In genomic region chr14:7960616-7961015, GRCm38 (mm10) we compare ENCODE assay signal across 9 mouse cellular contexts. TPM values are rescaled to one million over a fixed set of nuclear protein-coding genes. Genes with fewer than 3 reads are reported as not detected.
A peak's percentile ranks its signal among the peaks of the same experiment; 100 is the strongest.
DNase-seq lines count a peak whose midpoint lies in the region; ATAC-seq and TF ChIP-seq lines count a peak whose summit lies in the region.
"Had no signal": no experiment of that assay in that cellular context is flagged by ENCODE, and none has a peak within 500 bp of the region (broad histone marks: within the 10 kb centered on the region; RNA-seq: fewer than 3 reads in every experiment).

No protein-coding gene starts in this region.

- H3K9ac ChIP-seq in lung, postnatal 0 days (replicated peaks; ENCODE audit: low read depth) = no peak overlapping the region
- H3K9ac ChIP-seq in liver, embryonic 14.5 days (replicated peaks) = no peak overlapping the region
- no peak overlapping the region for H3K9ac ChIP-seq in stomach, postnatal 0 days (ENCODE audit: low read length)

- H3K4me3 ChIP-seq in lung, postnatal 0 days (ENCODE audit: low read depth, low read length) = no peak overlapping the region
- no peak overlapping the region for H3K4me3 ChIP-seq in hindbrain, embryonic 10.5 days
- no peak overlapping the region for H3K4me3 ChIP-seq in liver, embryonic 14.5 days (ENCODE audit: insufficient read depth in 1 of 2, low read depth in 2 of 2, low read length in 2 of 2)
- H3K4me3 ChIP-seq in stomach, postnatal 0 days (ENCODE audit: low read depth, low read length) = no peak overlapping the region

- no peak overlapping the region for H3K4me2 ChIP-seq in lung, postnatal 0 days (replicated peaks; ENCODE audit: low read depth, low read length)
- H3K4me2 ChIP-seq in liver, embryonic 14.5 days (ENCODE audit: low read depth) = no peak overlapping the region
- no peak overlapping the region for H3K4me2 ChIP-seq in stomach, postnatal 0 days (replicated peaks; ENCODE audit: low read depth)

- H3K27ac ChIP-seq in lung, postnatal 0 days (ENCODE audit: low read length) = no peak overlapping the region
- no peak overlapping the region for H3K27ac ChIP-seq in hindbrain, embryonic 10.5 days
- no peak overlapping the region for H3K27ac ChIP-seq in liver, embryonic 14.5 days
- no peak overlapping the region for H3K27ac ChIP-seq in stomach, postnatal 0 days (replicated peaks)

- H3K4me1 ChIP-seq in lung, postnatal 0 days (ENCODE audit: insufficient read depth, low read depth, low read length) = no peaks in the 10 kb centered on the region
- H3K4me1 ChIP-seq in hindbrain, embryonic 10.5 days (replicated peaks) = peaks cover 11% of the 10 kb centered on the region
- no peaks in the 10 kb centered on the region for H3K4me1 ChIP-seq in liver, embryonic 14.5 days (replicated peaks; ENCODE audit: control insufficient read depth in 2 of 2, insufficient read depth in 2 of 2, low read length in 1 of 2)
- H3K4me1 ChIP-seq in stomach, postnatal 0 days (replicated peaks; ENCODE audit: control insufficient read depth, insufficient read depth) = no peaks in the 10 kb centered on the region

- DNase-seq in lung, postnatal 0 days (ENCODE audit: low spot score) = no peak
- DNase-seq in lung, postnatal 25 days (ENCODE audit: low spot score) = no peak
- DNase-seq in cerebellum, adult 9-11 months = peak; percentile 48
- DNase-seq in hindbrain, embryonic 10.5 days (ENCODE audit: low spot score) = peak; percentile 35
- DNase-seq in liver, embryonic 14.5 days (ENCODE audit: low read depth in 3 of 3, low spot score in 3 of 3) = no peak
- peak; percentile 52 for DNase-seq in stomach, postnatal 0 days (ENCODE audit: low spot score)
- no peak for DNase-seq in urinary bladder, postnatal 14 days (ENCODE audit: low spot score)
- DNase-seq in c-Kit-positive CD71-positive TER-119-positive erythroid progenitor cells, embryonic 14.5 days (ENCODE audit: low spot score) = no peak

- no peaks in the 10 kb centered on the region for H3K27me3 ChIP-seq in lung, postnatal 0 days (replicated peaks; ENCODE audit: insufficient read depth, low read length)
- H3K27me3 ChIP-seq in hindbrain, embryonic 10.5 days (ENCODE audit: insufficient read depth, poor library complexity, severe bottlenecking) = no peaks in the 10 kb centered on the region
- no peaks in the 10 kb centered on the region for H3K27me3 ChIP-seq in liver, embryonic 14.5 days (ENCODE audit: control insufficient read depth, insufficient read depth, low read length)
- no peaks in the 10 kb centered on the region for H3K27me3 ChIP-seq in stomach, postnatal 0 days (ENCODE audit: control insufficient read depth, insufficient read depth, low read length)

- peak; percentile 70 for TF ChIP-seq CTCF in lung, postnatal 0 days (IDR thresholded peaks at IDR 0.05)
- TF ChIP-seq CTCF in liver, embryonic 14.5 days (IDR thresholded peaks at IDR 0.05; ENCODE audit: low read depth) = peak; percentile 49
- peak; percentile 65 for TF ChIP-seq CTCF in stomach, postnatal 0 days (IDR thresholded peaks at IDR 0.05; ENCODE audit: low read depth)

- H3K36me3 ChIP-seq in lung, postnatal 0 days (ENCODE audit: insufficient read depth, low read length) = no peaks in the 10 kb centered on the region
- no peaks in the 10 kb centered on the region for H3K36me3 ChIP-seq in hindbrain, embryonic 10.5 days
- no peaks in the 10 kb centered on the region for H3K36me3 ChIP-seq in liver, embryonic 14.5 days (replicated peaks; ENCODE audit: control insufficient read depth, insufficient read depth, low read depth)
- H3K36me3 ChIP-seq in stomach, postnatal 0 days (ENCODE audit: control insufficient read depth, insufficient read depth, low read length) = no peaks in the 10 kb centered on the region

- H3K9me3 ChIP-seq in lung, postnatal 0 days (ENCODE audit: low read length) = no peaks in the 10 kb centered on the region
- H3K9me3 ChIP-seq in hindbrain, embryonic 10.5 days = no peaks in the 10 kb centered on the region
- no peaks in the 10 kb centered on the region for H3K9me3 ChIP-seq in liver, embryonic 14.5 days (ENCODE audit: control insufficient read depth, low read length)
- H3K9me3 ChIP-seq in stomach, postnatal 0 days (ENCODE audit: control insufficient read depth, low read length) = no peaks in the 10 kb centered on the region

- TF ChIP-seq EP300 in lung, postnatal 0 days (IDR thresholded peaks at IDR 0.05) = no peak
- no peak for TF ChIP-seq EP300 in liver, embryonic 14.5 days (IDR thresholded peaks at IDR 0.05; ENCODE audit: low read depth)
- TF ChIP-seq EP300 in stomach, postnatal 0 days (optimal IDR thresholded peaks at IDR 0.05) = no peak

- 61% methylated on average over 11 of the region's 11 CpGs for WGBS in lung, postnatal 0 days
- 51% methylated on average over 11 of the region's 11 CpGs for WGBS in hindbrain, embryonic 10.5 days
- WGBS in liver, embryonic 14.5 days (ENCODE audit: insufficient replicate concordance) = 53% methylated on average over 11 of the region's 11 CpGs
- 68% methylated on average over 11 of the region's 11 CpGs for WGBS in stomach, postnatal 0 days

- 0 out of 2 replicates have a peak, but pooled peaks have one; percentile 19 for ATAC-seq in lung, postnatal 0 days
- no peak for ATAC-seq in liver, embryonic 14.5 days (ENCODE audit: insufficient read depth)
- peak; percentile 11 for ATAC-seq in stomach, postnatal 0 days (ENCODE audit: low FRiP score, low TSS enrichment)

RNA-seq across cellular contexts. Expression of gene Gm45521, which starts 3.5 kb away (rescaled TPM):
- polyA plus RNA-seq in lung, postnatal 0 days (2015; fragmentation: Nextera tagmentation; extraction: Ambion mirVana) = not detected in 2 replicates
- polyA plus RNA-seq in hindbrain, embryonic 10.5 days (2016; fragmentation: Nextera tagmentation; extraction: Ambion mirVana) = 0.56 and 0.85 TPM in 2 replicates
- not detected in 2 replicates for polyA plus RNA-seq in liver, embryonic 14.5 days (2012; rRNA removed)
- not detected in 2 replicates for polyA plus RNA-seq in liver, embryonic 14.5 days (2014; fragmentation: Nextera tagmentation; extraction: Ambion mirVana)
- not detected in 2 replicates for polyA plus RNA-seq in stomach, postnatal 0 days (2015; fragmentation: Nextera tagmentation; extraction: Ambion mirVana)
- polyA plus RNA-seq: spleen, adult 2 months had no signal

RNA-seq across cellular contexts. Expression of gene Dnase1l3, which starts 33.8 kb away (rescaled TPM):
- polyA plus RNA-seq in lung, postnatal 0 days (2015; fragmentation: Nextera tagmentation; extraction: Ambion mirVana) = 0.02 and 0.07 TPM in 2 replicates
- polyA plus RNA-seq in hindbrain, embryonic 10.5 days (2016; fragmentation: Nextera tagmentation; extraction: Ambion mirVana) = 0.07 TPM in 1 of 2 replicates, not detected in the other
- 0.68 and 0.87 TPM in 2 replicates for polyA plus RNA-seq in liver, embryonic 14.5 days (2012; rRNA removed)
- 1.9 and 2.1 TPM in 2 replicates for polyA plus RNA-seq in liver, embryonic 14.5 days (2014; fragmentation: Nextera tagmentation; extraction: Ambion mirVana)
- 3.7 and 3.8 TPM in 2 replicates for polyA plus RNA-seq in stomach, postnatal 0 days (2015; fragmentation: Nextera tagmentation; extraction: Ambion mirVana)

RNA-seq across cellular contexts. Expression of gene Abhd6, which starts 42.1 kb away (rescaled TPM):
- polyA plus RNA-seq in lung, postnatal 0 days (2015; fragmentation: Nextera tagmentation; extraction: Ambion mirVana) = 10.8 and 11.9 TPM in 2 replicates
- 14.8 and 15.1 TPM in 2 replicates for polyA plus RNA-seq in hindbrain, embryonic 10.5 days (2016; fragmentation: Nextera tagmentation; extraction: Ambion mirVana)
- 3.2 and 3.4 TPM in 2 replicates for polyA plus RNA-seq in liver, embryonic 14.5 days (2012; rRNA removed)
- polyA plus RNA-seq in liver, embryonic 14.5 days (2014; fragmentation: Nextera tagmentation; extraction: Ambion mirVana) = 8.6 and 9.2 TPM in 2 replicates
- 90.2 and 91.7 TPM in 2 replicates for polyA plus RNA-seq in stomach, postnatal 0 days (2015; fragmentation: Nextera tagmentation; extraction: Ambion mirVana)

Comparison
In these comparisons a context has a peak if more than half of its experiments do, and no peak if none do; other contexts are left out.
1. DNase-seq: peak in cerebellum, adult 9-11 months (single experiment), hindbrain, embryonic 10.5 days (single experiment) and stomach, postnatal 0 days (single experiment); none in lung, postnatal 0 days (single experiment), lung, postnatal 25 days (single experiment), liver, embryonic 14.5 days (0 of 3), urinary bladder, postnatal 14 days (single experiment) and c-Kit-positive CD71-positive TER-119-positive erythroid progenitor cells, embryonic 14.5 days (single experiment).
2. Peak in every context shown above with its lines, with median percentiles within 50 percentile points of each other: CTCF ChIP-seq.